Mouse (Mus musculus) layer of hippocampus, adult 18-20 months (tissue): ENCODE measurements around the gene Smarcad1. TPM values are rescaled to one million over a fixed set of nuclear protein-coding genes. Genes with fewer than 3 reads are reported as not detected.

ENCODE experiments used
- total RNA-seq, 2 experiments: library from RNA; stranded (reverse); gene quantifications; 2 replicates each; pipeline ENCODE4 v1.2.3; 2021

The Smarcad1 gene
- total RNA-seq, 2 experiments from 2014 or later = 34.1 to 37.0 TPM

Other genes starting within 250 kb of the Smarcad1 start
- 1 to 10 TPM; 3.5 to 3.9 TPM for gene Hpgds, start 102.3 kb downstream of the Smarcad1 start, total RNA-seq